Mouse (Mus musculus) pancreas, adult 10 weeks (tissue): Measurements from ENCODE around the gene Vav1. TPM values are rescaled to one million over a fixed set of nuclear protein-coding genes. Genes with fewer than 3 reads are reported as not detected.

ENCODE experiments used
- polyA plus RNA-seq: library from polyadenylated mRNA; stranded (reverse); fragments of 350-450 nt; fragmentation: Illumina TruSeq; extraction: RNeasy Lipid Tissue Mini Kit (QIAGEN cat#74804); gene quantifications from one replicate; pipeline ENCODE4 v1.2.3, GENCODE M21; 2015; ENCODE audit warnings: low read depth, low replicate concordance; ENCODE audit not compliant: insufficient read depth

Gene Vav1
- 2.0 TPM for polyA plus RNA-seq

DNA sequence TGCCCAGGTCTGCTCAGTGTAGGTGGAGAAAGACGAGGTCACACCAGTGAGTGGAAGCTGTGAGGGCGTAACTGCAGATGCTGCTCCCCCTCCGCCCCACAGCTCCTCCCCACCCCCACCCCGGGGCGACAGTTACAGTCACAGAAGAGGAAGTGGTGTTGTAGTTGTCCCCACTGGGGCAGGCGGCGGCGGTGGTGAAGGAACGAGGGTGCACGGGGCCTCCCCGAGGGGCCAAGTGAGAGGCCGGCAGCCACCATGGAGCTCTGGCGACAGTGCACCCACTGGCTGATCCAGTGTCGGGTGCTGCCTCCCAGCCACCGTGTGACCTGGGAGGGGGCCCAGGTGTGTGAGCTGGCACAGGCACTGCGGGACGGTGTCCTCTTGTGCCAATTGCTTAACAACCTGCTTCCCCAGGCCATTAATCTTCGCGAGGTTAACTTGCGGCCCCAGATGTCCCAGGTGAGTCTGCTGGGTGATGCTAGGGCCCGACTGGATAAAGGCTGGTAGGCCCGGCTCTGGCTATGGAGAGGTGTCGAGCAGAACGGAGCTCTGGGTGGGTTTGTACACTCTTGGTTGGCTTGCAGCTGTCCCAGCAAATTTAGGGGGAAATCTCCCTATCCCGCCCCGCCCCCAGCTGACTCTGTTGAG is at the start of gene Vav1:
Gene Vav1, plus strand, starts transcription at position 158 of the 648 bp plus-strand sequence.

GRCm38 (mm10) chr17:57248201-57248699 is 30.6 kb upstream of the Vav1 start, which contains the start of gene Gpr108:
Gene Gpr108 (minus strand): TSS chr17:57248446.

GRCm38 (mm10) chr17:57249186-57250181 is 29.4 kb upstream of the Vav1 start, which contains the start of gene Trip10:
Gene Trip10 (plus strand): TSS chr17:57249455.

GRCm38 (mm10) chr17:57358441-57358840 is 79.5 kb downstream of the Vav1 start, which contains the start of gene Adgre1:
Gene Adgre1 (plus strand): TSS chr17:57358691.

Other genes starting within 250 kb of the Vav1 start
- gene Khsrp, start 247.6 kb upstream of the Vav1 start, polyA plus RNA-seq = 14.1 TPM
- not detected for gene Slc25a41, start 237.4 kb upstream of the Vav1 start, polyA plus RNA-seq
- 20.0 TPM for gene Crb3, start 220.0 kb upstream of the Vav1 start, polyA plus RNA-seq
- gene Slc25a23, start 219.2 kb upstream of the Vav1 start, polyA plus RNA-seq = 15.4 TPM
- gene Dennd1c, start 200.6 kb upstream of the Vav1 start, polyA plus RNA-seq = 3.3 TPM
- 1.5 TPM for gene Tubb4a, start 191.3 kb upstream of the Vav1 start, polyA plus RNA-seq
- 1.3 TPM for gene Tnfsf9, start 173.8 kb upstream of the Vav1 start, polyA plus RNA-seq
- not detected for gene Cd70, start 129.3 kb upstream of the Vav1 start, polyA plus RNA-seq
- gene Tnfsf14, start 84.9 kb upstream of the Vav1 start, polyA plus RNA-seq = not detected
- gene C3, start 51.0 kb upstream of the Vav1 start, polyA plus RNA-seq = 236 TPM
- gene Gpr108, start 30.7 kb upstream of the Vav1 start, polyA plus RNA-seq = 23.7 TPM
- gene Trip10, start 29.6 kb upstream of the Vav1 start, polyA plus RNA-seq = 19.2 TPM
- gene Adgre1, start 79.6 kb downstream of the Vav1 start, polyA plus RNA-seq = 3.5 TPM